Mouse (Mus musculus): ENCODE data around the gene Pgs1. TPM values are rescaled to one million over a fixed set of nuclear protein-coding genes. Genes with fewer than 3 reads are reported as not detected.

Gene Pgs1
- total and polyA plus RNA-seq, 2 experiments from 2014 or later = 57.2 to 85.0 TPM

DNA sequence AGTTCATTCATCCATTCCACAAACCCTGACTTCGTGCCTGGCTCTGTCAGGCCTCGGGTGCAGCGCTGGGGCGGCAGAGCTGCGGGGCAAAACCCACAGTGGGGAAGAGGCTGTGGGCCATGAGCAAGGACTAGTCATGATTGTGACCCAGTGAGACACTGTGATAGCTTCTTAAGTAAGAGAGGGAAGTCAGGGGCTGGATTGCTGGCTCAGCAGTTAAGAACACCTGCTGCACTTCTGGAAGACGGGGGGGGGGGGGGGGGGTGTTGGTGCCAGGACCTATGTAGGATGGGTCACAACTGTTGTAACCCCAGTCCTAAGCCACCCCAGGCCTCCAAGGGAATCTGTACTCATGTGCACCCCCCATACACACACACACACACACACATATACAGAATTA, 15.0 kb upstream of the Pgs1 start:
- ATAC-seq (no peak), DNase-seq (ENCODE audit: low spot score) (no peak)
- Histone ChIP-seq H3K4me1 (ENCODE audit: insufficient read depth, low read length) (peaks cover 34% of the 10 kb centered on the region), H3K27me3 (ENCODE audit: insufficient read depth, low read length) (no peaks in the 10 kb centered on the region), H3K9ac (replicated peaks; ENCODE audit: low read length) (no peak overlapping the region), H3K36me3 (ENCODE audit: insufficient read depth, low read length) (no peaks in the 10 kb centered on the region), H3K9me3 (ENCODE audit: low read length) (no peaks in the 10 kb centered on the region), H3K27ac (no peak overlapping the region), H3K4me2 (ENCODE audit: low read depth, low read length) (no peak overlapping the region), H3K4me3 (ENCODE audit: low read length) (no peak overlapping the region)
- 58% methylated on average over 6 of the region's 6 CpGs for WGBS
- no peak for TF ChIP-seq CTCF (IDR thresholded peaks at IDR 0.05; ENCODE audit: low read depth)

DNA sequence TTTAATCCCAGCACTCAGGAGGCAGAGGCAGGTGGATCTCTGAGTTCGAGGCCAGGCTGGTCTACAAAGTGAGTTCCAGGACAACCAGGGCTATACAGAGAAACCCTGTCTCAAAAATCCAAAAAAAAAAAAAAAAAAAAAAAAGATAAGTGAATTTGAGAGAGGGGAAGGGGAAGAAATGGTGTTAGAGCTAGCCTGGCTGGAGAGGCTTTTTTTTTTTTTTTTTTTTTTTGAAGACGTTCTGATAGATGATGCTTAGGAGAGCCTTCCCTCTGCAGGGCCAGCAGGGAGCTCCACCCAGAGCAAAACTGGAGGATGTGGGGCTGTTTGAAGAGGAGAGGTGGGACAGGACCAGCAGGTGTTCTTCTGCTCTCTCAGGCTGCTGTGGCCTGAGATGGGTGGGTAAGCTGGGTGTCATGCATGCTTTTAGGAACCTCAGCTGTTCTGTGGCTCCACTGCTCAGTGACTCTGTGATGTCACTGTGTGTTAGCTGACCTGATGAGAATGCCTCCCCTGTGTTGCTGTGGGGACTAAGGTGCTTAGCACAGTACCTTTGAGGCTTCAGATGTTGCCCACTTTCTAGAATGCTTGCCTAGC, 14.3 kb upstream of the Pgs1 start:
- Histone ChIP-seq H3K27ac (no peak overlapping the region), H3K27me3 (ENCODE audit: insufficient read depth, low read length) (no peaks in the 10 kb centered on the region), H3K36me3 (ENCODE audit: insufficient read depth, low read length) (no peaks in the 10 kb centered on the region), H3K4me2 (ENCODE audit: low read depth, low read length) (no peak overlapping the region), H3K9me3 (ENCODE audit: low read length) (no peaks in the 10 kb centered on the region), H3K9ac (replicated peaks; ENCODE audit: low read length) (no peak overlapping the region), H3K4me1 (ENCODE audit: insufficient read depth, low read length) (peaks cover 34% of the 10 kb centered on the region), H3K4me3 (ENCODE audit: low read length) (no peak overlapping the region)
- no peak for DNase-seq (ENCODE audit: low spot score)
- ATAC-seq = no peak
- no peak for TF ChIP-seq CTCF (IDR thresholded peaks at IDR 0.05; ENCODE audit: low read depth)
- 48% methylated on average over 2 of the region's 2 CpGs for WGBS

DNA sequence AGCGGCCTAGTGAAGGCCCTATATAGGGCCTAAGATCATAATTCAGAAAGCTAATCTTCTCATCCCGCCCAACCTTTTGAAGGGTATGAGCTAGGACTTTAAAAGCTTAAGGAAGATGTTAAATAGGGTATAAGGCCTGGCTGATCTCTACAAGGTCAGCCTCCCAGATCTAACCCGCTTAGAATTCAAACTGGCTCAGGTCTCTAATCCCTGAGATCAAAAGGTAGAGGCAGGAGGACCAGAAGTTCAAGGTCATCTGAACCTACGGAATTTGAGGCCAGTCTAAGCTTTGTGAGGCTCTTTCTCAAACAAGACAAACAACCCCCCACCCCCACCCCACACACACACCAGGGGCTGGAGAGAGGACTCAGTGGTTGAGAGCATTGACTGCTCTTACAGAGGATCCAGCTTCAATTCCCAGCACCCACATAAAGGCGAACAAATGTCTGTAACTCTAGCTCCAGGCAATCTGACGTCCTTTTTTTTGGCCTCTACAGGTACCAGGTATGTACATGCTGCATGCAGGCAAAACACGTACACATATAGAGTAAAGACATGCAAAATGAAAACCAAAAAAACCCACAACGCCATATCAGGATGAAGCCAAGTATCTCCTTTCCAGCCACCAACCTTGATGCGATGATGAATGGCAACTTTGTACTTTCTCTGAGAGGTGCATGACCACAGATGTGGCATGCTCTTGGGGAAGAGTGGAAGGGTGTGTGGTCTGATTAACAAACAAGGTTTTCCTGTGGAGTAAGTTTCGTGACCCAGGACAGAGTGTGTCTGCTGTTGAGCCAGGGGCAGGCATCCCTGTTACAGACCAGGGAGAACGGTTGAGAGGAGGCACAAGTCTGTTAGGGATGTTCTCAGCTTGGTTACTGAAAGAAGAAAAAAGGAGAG, 13.2 kb upstream of the Pgs1 start:
- no peaks in the 10 kb centered on the region for H3K36me3 ChIP-seq (ENCODE audit: insufficient read depth, low read length)
- H3K9me3 ChIP-seq (ENCODE audit: low read length) = no peaks in the 10 kb centered on the region
- H3K9ac ChIP-seq (replicated peaks; ENCODE audit: low read length) = no peak overlapping the region
- no peak overlapping the region for H3K4me3 ChIP-seq (ENCODE audit: low read length)
- no peak for TF ChIP-seq CTCF (IDR thresholded peaks at IDR 0.05; ENCODE audit: low read depth)
- 76% methylated on average over 11 of the region's 11 CpGs for WGBS
- ATAC-seq (no peak), DNase-seq (ENCODE audit: low spot score) (no peak)
- peaks cover 24% of the 10 kb centered on the region for H3K4me1 ChIP-seq (ENCODE audit: insufficient read depth, low read length)
- no peak overlapping the region for H3K27ac ChIP-seq
- H3K4me2 ChIP-seq (ENCODE audit: low read depth, low read length) = no peak overlapping the region
- no peaks in the 10 kb centered on the region for H3K27me3 ChIP-seq (ENCODE audit: insufficient read depth, low read length)

DNA sequence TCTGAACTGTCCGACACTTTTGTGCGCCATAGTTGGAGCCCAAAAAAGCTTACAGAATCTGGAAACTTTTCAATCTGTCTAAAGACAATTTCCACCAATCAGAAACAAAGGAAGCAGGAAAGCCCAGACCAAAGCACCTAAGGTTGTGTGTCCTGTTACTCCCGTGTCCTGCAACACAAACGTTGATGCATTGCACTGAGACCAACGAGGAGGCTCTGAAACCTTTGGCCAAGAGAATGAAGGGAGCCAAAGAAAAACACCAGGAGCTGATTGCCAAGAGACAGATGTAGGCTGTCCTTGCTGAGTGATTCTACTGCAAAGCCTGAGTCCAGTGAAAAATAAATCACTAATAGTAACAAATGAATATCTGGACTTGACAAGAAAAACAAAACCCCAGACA, 12.5 kb upstream of the Pgs1 start:
- DNase-seq (ENCODE audit: low spot score) = no peak
- H3K36me3 ChIP-seq (ENCODE audit: insufficient read depth, low read length) = no peaks in the 10 kb centered on the region
- peaks cover 22% of the 10 kb centered on the region for H3K4me1 ChIP-seq (ENCODE audit: insufficient read depth, low read length)
- TF ChIP-seq CTCF (IDR thresholded peaks at IDR 0.05; ENCODE audit: low read depth) = no peak
- H3K9ac ChIP-seq (replicated peaks; ENCODE audit: low read length) = no peak overlapping the region
- H3K27ac ChIP-seq = no peak overlapping the region
- no peaks in the 10 kb centered on the region for H3K27me3 ChIP-seq (ENCODE audit: insufficient read depth, low read length)
- ATAC-seq = no peak
- no peaks in the 10 kb centered on the region for H3K9me3 ChIP-seq (ENCODE audit: low read length)
- H3K4me3 ChIP-seq (ENCODE audit: low read length) = no peak overlapping the region
- no peak overlapping the region for H3K4me2 ChIP-seq (ENCODE audit: low read depth, low read length)
- WGBS = 42% methylated on average over 5 of the region's 5 CpGs

DNA sequence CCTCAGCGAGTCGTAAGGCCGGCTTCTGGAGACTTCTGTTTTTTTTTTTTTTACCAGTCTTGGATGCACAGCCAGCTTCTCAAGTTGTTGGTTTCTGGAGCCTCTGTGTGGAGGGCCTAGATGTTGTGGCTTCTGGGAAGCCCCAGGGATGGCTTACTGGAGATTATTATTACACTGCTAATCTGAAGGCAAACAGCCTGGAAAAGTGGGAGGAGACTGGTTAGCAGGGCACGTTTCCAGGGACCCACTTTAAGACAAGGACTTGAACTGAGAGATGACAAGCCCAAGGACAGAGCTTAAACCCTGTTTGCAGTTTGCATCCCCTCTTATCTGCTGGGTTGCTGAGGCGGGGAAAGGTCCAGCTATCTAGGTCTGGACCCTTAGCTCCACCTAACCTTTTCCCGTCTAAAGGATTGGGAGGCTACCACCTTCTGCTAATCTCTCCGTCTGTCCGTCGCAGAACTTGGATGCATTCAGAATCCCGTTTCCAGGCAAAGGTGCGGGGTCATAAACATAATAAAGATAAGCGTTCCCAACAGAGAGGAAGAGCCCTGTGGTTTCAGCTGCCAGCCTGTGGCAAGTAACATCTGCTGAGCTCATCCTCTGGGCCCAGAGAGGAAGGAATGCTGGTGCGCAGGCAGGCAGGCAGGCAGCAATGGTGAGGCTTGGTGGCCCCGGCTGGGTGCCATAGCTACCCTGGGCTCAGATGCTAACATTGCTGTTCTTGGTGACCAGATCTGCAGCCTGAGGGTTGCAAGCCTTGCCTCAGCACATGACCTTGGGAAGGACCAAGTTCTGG, 11.6 kb upstream of the Pgs1 start:
- Histone ChIP-seq H3K27me3 (ENCODE audit: insufficient read depth, low read length) (no peaks in the 10 kb centered on the region), H3K4me2 (ENCODE audit: low read depth, low read length) (no peak overlapping the region), H3K27ac (peak overlapping the region; percentile 58; the same call in 1 of the 2 replicates), H3K4me3 (ENCODE audit: low read length) (no peak overlapping the region), H3K9me3 (ENCODE audit: low read length) (no peaks in the 10 kb centered on the region), H3K9ac (replicated peaks; ENCODE audit: low read length) (no peak overlapping the region), H3K4me1 (ENCODE audit: insufficient read depth, low read length) (peaks cover 20% of the 10 kb centered on the region), H3K36me3 (ENCODE audit: insufficient read depth, low read length) (no peaks in the 10 kb centered on the region)
- no peak for ATAC-seq
- TF ChIP-seq CTCF (IDR thresholded peaks at IDR 0.05; ENCODE audit: low read depth) = no peak
- peak; percentile 20 for DNase-seq (ENCODE audit: low spot score)
- WGBS = 36% methylated on average over 14 of the region's 14 CpGs

DNA sequence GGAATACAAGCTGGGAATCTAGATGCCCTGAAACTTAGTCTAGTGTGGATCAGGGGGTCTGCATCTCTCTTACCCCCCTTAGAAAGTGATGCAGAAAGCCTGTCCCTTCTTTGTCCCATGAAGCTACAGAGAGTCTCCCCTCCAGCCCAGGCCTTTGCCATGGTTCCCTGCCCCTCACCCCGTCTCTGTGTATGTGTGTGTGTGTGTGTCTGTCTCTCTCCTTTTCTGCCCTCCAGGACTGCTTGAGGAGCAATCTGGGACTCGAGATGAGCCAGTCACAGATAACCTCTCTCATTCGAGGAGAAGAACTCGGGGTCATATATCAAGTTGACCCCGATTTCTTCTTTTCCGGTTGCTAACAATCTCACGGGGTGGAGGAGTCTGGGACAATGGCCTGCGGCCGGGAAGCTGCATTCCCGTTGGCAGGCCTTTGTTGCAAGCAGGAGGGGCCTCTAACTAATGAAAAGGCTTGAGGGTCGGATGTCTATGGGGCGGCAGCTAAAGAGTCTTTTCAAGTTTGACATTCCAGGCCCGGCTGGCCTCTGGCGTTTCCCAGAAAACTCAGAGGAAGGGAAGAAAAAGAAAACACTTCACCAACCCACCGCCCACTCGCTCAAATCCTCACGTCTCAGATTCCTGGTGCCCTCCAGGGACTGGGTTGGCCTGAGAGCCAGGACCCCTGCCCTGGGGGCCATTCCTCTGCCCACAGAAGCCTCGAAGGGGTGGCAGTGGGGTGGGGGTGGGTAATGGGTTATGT, 10.7 kb upstream of the Pgs1 start:
- H3K4me2 ChIP-seq (ENCODE audit: low read depth, low read length) = no peak overlapping the region
- TF ChIP-seq CTCF (IDR thresholded peaks at IDR 0.05; ENCODE audit: low read depth) = no peak
- no peaks in the 10 kb centered on the region for H3K27me3 ChIP-seq (ENCODE audit: insufficient read depth, low read length)
- no peaks in the 10 kb centered on the region for H3K36me3 ChIP-seq (ENCODE audit: insufficient read depth, low read length)
- H3K27ac ChIP-seq = peak overlapping the region; percentile 58; the same call in 1 of the 2 replicates
- H3K4me3 ChIP-seq (ENCODE audit: low read length) = no peak overlapping the region
- 13% methylated on average over 18 of the region's 18 CpGs for WGBS
- ATAC-seq (0 out of 2 replicates have a peak, but pooled peaks have one; percentile 4), DNase-seq (ENCODE audit: low spot score) (peak; percentile 13)
- H3K4me1 ChIP-seq (ENCODE audit: insufficient read depth, low read length) = peaks cover 17% of the 10 kb centered on the region
- H3K9me3 ChIP-seq (ENCODE audit: low read length) = no peaks in the 10 kb centered on the region
- H3K9ac ChIP-seq (replicated peaks; ENCODE audit: low read length) = no peak overlapping the region

All from hindbrain, postnatal 0 days (tissue).